Mouse (Mus musculus) heart, embryonic 14.5 days (tissue): ENCODE measurements at regions not wholly inside any gene's neighbourhood (a gene's known extent, or its start where the extent isn't known, plus 50 kb on each side); places are given as distances from the start of the nearest gene placed in this dataset.

Experiments used
- ATAC-seq: fragments of 200-750 bp; cut with Nextera tagmentation; 2 replicates; pipeline ENCODE4 v1.8.0; 2017; ENCODE audit warnings: low read depth, moderate TSS enrichment; ENCODE audit not compliant: insufficient number of reproducible peaks, insufficient read depth, low FRiP score
- H3K27ac ChIP-seq, 2 experiments: fragments of 200-500 bp in 1 of 2; fragments of 300-500 bp in 1 of 2; sonication (generic) in 1 of 2; replicated peaks in 1 of 2; 2 replicates each; pipeline ENCODE4 v1.5.1; 2012 to 2014; ENCODE audit warnings: low read depth in 2 of 2, low read length in 2 of 2, control low read depth in 1 of 2, mild to moderate bottlenecking in 1 of 2, mixed read lengths in 1 of 2; ENCODE audit not compliant: control insufficient read depth in 1 of 2, insufficient read depth in 1 of 2
- H3K27me3 ChIP-seq: fragments of 300-500 bp; sonication (generic); 2 replicates; pipeline ENCODE4 v1.6.1; 2014; ENCODE audit warnings: mild to moderate bottlenecking, low read length, control low read depth; ENCODE audit not compliant: control insufficient read depth, insufficient read depth
- H3K36me3 ChIP-seq: fragments of 300-500 bp; sonication (generic); 2 replicates; pipeline ENCODE4 v1.6.1; 2014; ENCODE audit warnings: mild to moderate bottlenecking, control low read depth, low read length, mixed read lengths; ENCODE audit not compliant: control insufficient read depth, insufficient read depth
- H3K4me1 ChIP-seq, 2 experiments: fragments of 200-500 bp in 1 of 2; fragments of 300-500 bp in 1 of 2; sonication (generic) in 1 of 2; 2 replicates each; pipeline ENCODE4 v1.6.1; 2012 to 2014; ENCODE audit warnings: low read length in 2 of 2, control low read depth in 1 of 2, mixed read lengths in 1 of 2; ENCODE audit not compliant: control insufficient read depth in 2 of 2, insufficient read depth in 2 of 2
- H3K4me2 ChIP-seq: fragments of 300-500 bp; sonication (generic); 2 replicates; pipeline ENCODE4 v1.6.1; 2014; ENCODE audit warnings: mild to moderate bottlenecking, low read length
- H3K4me3 ChIP-seq, 2 experiments: fragments of 200-500 bp in 1 of 2; fragments of 300-500 bp in 1 of 2; sonication (generic) in 1 of 2; 2 replicates each; pipeline ENCODE4 v1.5.1; 2012 to 2014; ENCODE audit warnings: low read length in 2 of 2, mild to moderate bottlenecking in 2 of 2, control low read depth in 1 of 2, low read depth in 1 of 2, moderate library complexity in 1 of 2; ENCODE audit not compliant: control insufficient read depth in 1 of 2, insufficient read depth in 1 of 2
- H3K9ac ChIP-seq: fragments of 300-500 bp; sonication (generic); 2 replicates; pipeline ENCODE4 v1.6.1; 2014; ENCODE audit warnings: mild to moderate bottlenecking, low read length
- H3K9me3 ChIP-seq: fragments of 300-500 bp; sonication (generic); 2 replicates; pipeline ENCODE4 v1.6.1; 2016; ENCODE audit warnings: low read length, control low read depth; ENCODE audit not compliant: control insufficient read depth
- WGBS: fragments of 180-500 bp; shearing (Covaris S2); extraction: QIAGEN DNeasy Blood & Tissue Kit; methylation state at CpG from one replicate; pipeline ENCODE4 v1.1.7; 2014; 5-methylcytosine and 5-hydroxymethylcytosine counted together

DNA sequence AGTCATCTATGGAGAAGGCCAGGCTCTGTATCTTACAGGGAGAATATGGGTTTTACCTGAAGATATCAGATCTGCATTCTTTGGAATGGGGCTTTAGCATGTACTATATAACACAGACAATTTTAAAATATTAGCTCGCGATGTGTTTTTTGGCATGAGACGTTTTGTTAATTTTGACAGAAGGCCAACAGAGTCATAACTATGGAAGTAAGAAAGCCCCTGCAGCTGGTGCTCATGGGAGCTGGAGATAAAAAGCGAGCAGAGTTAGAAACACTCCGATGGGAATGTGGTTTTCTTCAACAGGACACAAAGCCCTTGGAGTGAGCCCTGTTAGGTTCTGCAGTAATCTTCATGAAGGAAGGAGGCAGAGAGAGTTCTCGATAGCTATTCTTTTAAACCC lies 176.6 kb downstream of the Rps12 start:
- no peaks in the 10 kb centered on the region for H3K27me3 ChIP-seq
- H3K27ac ChIP-seq: 0 out of 4 replicates have a peak overlapping the region, but pooled peaks of 1 of the 2 experiments have one; percentile 20
- no peaks in the 10 kb centered on the region for H3K36me3 ChIP-seq
- peaks cover 4 to 8% of the 10 kb centered on the region in 2 experiments for H3K4me1 ChIP-seq
- ATAC-seq: no peak
- 37% methylated on average over 6 of the region's 6 CpGs for WGBS
- H3K9me3 ChIP-seq: no peaks in the 10 kb centered on the region
- no peak overlapping the region for H3K9ac ChIP-seq
- no peak overlapping the region for H3K4me3 ChIP-seq
- peak overlapping the region; percentile 29; the same call in 1 of the 2 replicates for H3K4me2 ChIP-seq

DNA sequence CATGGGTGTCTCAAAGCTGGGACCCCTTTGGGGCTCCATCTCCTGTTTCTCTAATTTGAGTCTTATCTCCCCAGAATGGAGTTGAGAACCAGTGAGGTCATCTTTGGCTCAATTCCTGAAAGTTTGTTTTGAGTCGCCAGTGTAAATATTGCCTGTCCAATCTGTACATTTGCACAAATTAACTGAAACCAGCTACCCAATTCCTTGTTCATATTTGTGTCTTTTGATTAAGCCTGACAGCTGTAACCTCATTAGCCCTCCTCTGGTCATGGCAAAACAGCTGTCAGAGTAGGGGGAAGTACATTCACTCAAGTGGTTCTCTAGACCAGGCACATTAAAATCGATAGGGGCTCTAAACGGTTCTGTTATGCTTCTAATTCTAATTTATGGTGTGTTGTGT lies 177.0 kb downstream of the Rps12 start:
- Histone ChIP-seq H3K4me1 (peaks cover 4 to 8% of the 10 kb centered on the region in 2 experiments), H3K27ac (no peak overlapping the region), H3K27me3 (no peaks in the 10 kb centered on the region), H3K9me3 (no peaks in the 10 kb centered on the region), H3K36me3 (no peaks in the 10 kb centered on the region), H3K4me2 (no peak overlapping the region; the same call in 1 of the 2 replicates), H3K9ac (no peak overlapping the region), H3K4me3 (no peak overlapping the region)
- ATAC-seq: no peak
- WGBS: 63% methylated on average over 3 of the region's 3 CpGs

DNA sequence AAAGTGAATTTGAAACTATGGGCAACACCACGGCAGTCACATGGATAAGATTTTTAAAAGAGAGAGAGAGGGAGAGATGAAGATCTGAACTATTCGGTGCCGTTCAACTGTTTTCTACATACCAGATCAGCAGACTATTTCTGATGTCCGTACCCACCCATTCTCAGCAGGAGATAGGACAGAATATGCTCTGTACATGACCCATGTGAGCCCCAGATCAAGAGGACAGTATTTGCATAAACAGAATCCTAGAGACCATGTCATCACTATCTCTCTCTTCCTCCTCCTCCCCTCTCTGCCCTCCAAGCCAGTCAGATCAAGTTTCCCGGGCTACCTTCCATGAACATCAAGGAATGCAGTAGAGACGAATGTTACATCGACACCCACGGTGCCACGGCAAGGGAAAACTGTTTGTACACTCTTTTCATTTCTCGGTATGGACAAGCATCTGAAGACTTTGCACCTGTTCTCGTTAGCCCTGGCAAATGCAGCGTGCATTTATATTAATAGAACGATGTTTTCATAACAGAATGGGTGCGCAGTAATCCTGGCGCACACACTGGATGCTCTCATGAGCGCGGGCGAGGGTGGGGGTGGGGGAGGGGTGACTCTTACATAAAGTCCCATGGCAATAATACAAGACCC lies 177.7 kb downstream of the Rps12 start:
- Histone ChIP-seq H3K27me3 (no peaks in the 10 kb centered on the region), H3K27ac (no peak overlapping the region), H3K9ac (no peak overlapping the region), H3K4me1 (peaks cover 4 to 8% of the 10 kb centered on the region in 2 experiments), H3K36me3 (no peaks in the 10 kb centered on the region), H3K9me3 (no peaks in the 10 kb centered on the region), H3K4me2 (no peak overlapping the region), H3K4me3 (no peak overlapping the region)
- no peak for ATAC-seq
- 72% methylated on average over 18 of the region's 18 CpGs for WGBS

DNA sequence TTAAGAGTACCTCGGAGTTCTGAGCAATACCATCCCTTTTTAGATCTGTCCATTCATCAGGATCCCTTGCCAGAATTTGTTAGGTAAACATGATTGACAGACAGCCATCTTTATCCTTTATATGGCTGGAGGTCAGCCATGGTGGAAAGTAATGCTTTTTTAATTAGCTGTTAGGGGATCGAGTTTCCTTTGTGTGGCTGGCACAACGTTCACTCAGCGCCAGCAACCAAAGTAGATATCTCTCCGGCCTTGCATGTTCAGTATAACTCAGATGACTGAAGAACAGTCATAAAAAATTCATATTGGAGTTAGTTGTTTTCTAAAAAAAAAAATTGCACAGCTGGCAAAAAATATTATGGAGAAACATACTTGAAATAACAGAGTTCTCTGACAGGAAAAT lies 186.4 kb downstream of the Rps12 start:
- ATAC-seq: no peak
- H3K36me3 ChIP-seq: no peaks in the 10 kb centered on the region
- H3K27me3 ChIP-seq: no peaks in the 10 kb centered on the region
- WGBS: 56% methylated on average over 5 of the region's 5 CpGs
- H3K27ac ChIP-seq: no peak overlapping the region
- H3K4me2 ChIP-seq: no peak overlapping the region
- H3K4me1 ChIP-seq: no peaks in the 10 kb centered on the region
- H3K9ac ChIP-seq: no peak overlapping the region
- no peak overlapping the region for H3K4me3 ChIP-seq
- no peaks in the 10 kb centered on the region for H3K9me3 ChIP-seq

DNA sequence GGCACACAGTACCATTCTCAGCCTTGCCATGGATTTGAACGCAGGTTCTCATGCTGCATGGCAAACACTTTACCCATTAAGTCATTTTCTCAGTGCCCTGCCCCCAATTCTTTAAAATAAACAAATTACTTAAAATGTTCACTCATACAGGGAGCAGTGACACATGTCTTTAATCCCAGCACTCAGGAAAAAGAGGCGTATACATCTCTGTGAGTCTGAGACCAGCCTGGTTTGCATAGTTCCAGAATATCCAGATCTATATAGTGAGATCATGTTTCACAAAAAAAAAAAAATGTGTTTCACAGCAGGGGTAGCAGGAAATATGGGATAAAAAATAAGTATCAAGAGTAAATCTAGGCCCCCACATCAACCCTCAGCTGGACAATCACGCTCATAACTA lies 191.5 kb downstream of the Rps12 start:
- Histone ChIP-seq H3K4me1 (no peaks in the 10 kb centered on the region), H3K36me3 (no peaks in the 10 kb centered on the region), H3K4me2 (no peak overlapping the region), H3K9me3 (no peaks in the 10 kb centered on the region), H3K27me3 (no peaks in the 10 kb centered on the region), H3K9ac (no peak overlapping the region), H3K4me3 (no peak overlapping the region), H3K27ac (no peak overlapping the region)
- WGBS: 79% methylated on average over 3 of the region's 3 CpGs
- ATAC-seq: no peak

DNA sequence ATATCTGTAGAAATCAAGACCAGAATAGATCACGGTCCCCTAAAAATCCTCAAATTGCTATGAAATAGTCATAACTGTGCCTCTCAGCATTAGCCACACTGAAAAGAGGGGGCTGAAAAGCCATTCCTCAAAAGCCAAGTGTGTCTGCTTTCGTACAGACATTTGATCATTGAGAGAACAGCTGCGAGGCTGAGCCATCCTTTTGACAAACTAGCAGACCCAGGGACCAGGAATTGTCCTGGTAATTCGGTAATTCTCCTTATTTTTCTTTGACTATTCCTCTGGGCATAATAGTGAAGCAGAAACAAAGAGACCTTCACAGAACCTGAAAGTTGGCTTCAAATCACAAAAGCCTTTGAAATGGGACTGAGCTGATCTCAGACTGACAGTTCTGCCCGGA lies 206.8 kb downstream of the Rps12 start:
- Histone ChIP-seq H3K4me1 (no peaks in the 10 kb centered on the region), H3K27ac (no peak overlapping the region), H3K27me3 (no peaks in the 10 kb centered on the region), H3K9me3 (no peaks in the 10 kb centered on the region), H3K9ac (no peak overlapping the region), H3K36me3 (no peaks in the 10 kb centered on the region), H3K4me3 (no peak overlapping the region), H3K4me2 (no peak overlapping the region)
- WGBS: 75% methylated on average over 5 of the region's 5 CpGs
- no peak for ATAC-seq

DNA sequence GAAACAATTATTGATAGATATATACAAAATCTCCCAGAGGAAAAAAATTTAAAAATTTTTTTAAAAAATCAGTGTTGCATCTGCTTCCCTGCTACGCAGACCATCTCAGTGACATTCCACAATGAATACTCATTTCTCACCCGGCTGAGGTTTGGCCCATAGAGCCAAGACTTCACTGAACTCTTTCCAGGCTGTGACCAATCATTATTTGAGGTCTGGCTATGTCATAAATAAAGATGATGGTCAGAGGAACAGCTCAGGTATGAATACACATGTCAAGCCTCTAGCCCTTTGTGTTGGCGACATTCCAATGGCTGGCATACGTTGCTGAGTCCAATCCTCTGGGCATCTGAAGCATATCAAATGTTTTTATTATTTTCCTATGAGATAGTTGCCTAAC lies 216.1 kb downstream of the Rps12 start:
- 79% methylated on average over 4 of the region's 4 CpGs for WGBS
- no peak overlapping the region for H3K9ac ChIP-seq
- ATAC-seq: no peak
- no peak overlapping the region for H3K27ac ChIP-seq
- no peak overlapping the region for H3K4me2 ChIP-seq
- no peaks in the 10 kb centered on the region for H3K27me3 ChIP-seq
- H3K4me1 ChIP-seq: peaks cover 0 to 4% of the 10 kb centered on the region in 2 experiments; a peak in 1 of 4 replicates
- no peaks in the 10 kb centered on the region for H3K36me3 ChIP-seq
- H3K9me3 ChIP-seq: no peaks in the 10 kb centered on the region
- no peak overlapping the region for H3K4me3 ChIP-seq

DNA sequence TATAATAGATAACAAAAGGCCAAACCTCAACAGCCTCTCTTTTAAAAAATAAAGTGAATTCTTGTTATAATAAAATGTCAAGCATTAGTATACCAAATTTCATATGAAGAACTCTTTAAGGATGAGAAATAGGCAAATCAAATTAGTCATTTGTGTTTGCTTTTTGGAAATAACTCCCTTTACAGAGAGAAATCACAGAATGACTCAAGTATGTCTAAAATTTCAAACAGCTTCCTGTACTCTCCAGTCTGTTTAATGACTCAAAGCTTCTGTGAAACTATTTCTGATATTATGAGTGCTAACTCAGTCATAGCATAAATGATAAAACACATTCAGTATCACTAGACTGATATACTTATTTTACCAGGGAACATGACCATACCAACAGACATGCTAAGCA lies 217.7 kb downstream of the Rps12 start:
- no peak overlapping the region for H3K4me2 ChIP-seq
- no peak overlapping the region for H3K9ac ChIP-seq
- H3K4me1 ChIP-seq: peaks cover 0 to 4% of the 10 kb centered on the region in 2 experiments; a peak in 1 of 4 replicates
- H3K9me3 ChIP-seq: no peaks in the 10 kb centered on the region
- H3K27me3 ChIP-seq: no peaks in the 10 kb centered on the region
- H3K4me3 ChIP-seq: no peak overlapping the region
- H3K36me3 ChIP-seq: no peaks in the 10 kb centered on the region
- no peak for ATAC-seq
- no peak overlapping the region for H3K27ac ChIP-seq
